Mouse (Mus musculus) mesoderm, embryonic 11.5 days (tissue): Measurements from ENCODE around the gene Nfam1.

Experiments used
- DNase-seq: peaks from one replicate; pipeline ENCODE4 v3.0.0-alpha.2; 2012; ENCODE audit warnings: low read depth, low spot score

Nfam1 gene

GRCm38 (mm10) chr15:82960786-82961561, 72.1 kb downstream of the Nfam1 start:
- peak; percentile 86 for DNase-seq

GRCm38 (mm10) chr15:82959151-82959550, 74.0 kb downstream of the Nfam1 start:
- no peak for DNase-seq

GRCm38 (mm10) chr15:82958253-82958701, 74.8 kb downstream of the Nfam1 start:
- no peak for DNase-seq

- no peak for DNase-seq
These were observed 76.4 kb downstream of the Nfam1 start for GRCm38 (mm10) chr15:82956721-82957120.

GRCm38 (mm10) chr15:82956310-82956709, 76.8 kb downstream of the Nfam1 start:
- no peak for DNase-seq

GRCm38 (mm10) chr15:82955286-82955685, 77.8 kb downstream of the Nfam1 start:
- no peak for DNase-seq

- DNase-seq: no peak
These were observed 79.1 kb downstream of the Nfam1 start for GRCm38 (mm10) chr15:82954034-82954433.

GRCm38 (mm10) chr15:82953096-82953495, 80.0 kb downstream of the Nfam1 start:
- no peak for DNase-seq

GRCm38 (mm10) chr15:82952292-82952705, 80.8 kb downstream of the Nfam1 start:
- peak; percentile 79 for DNase-seq

- DNase-seq: no peak
These were observed 82.9 kb downstream of the Nfam1 start for GRCm38 (mm10) chr15:82950246-82950645.

GRCm38 (mm10) chr15:82947431-82947830, 85.7 kb downstream of the Nfam1 start:
- DNase-seq: no peak

- no peak for DNase-seq
These were observed 88.5 kb downstream of the Nfam1 start for GRCm38 (mm10) chr15:82944479-82945195.
